Mouse (Mus musculus): ENCODE results near the gene Gm20422.
"Not testable (repeated sequence)": the region's sequence is repeated elsewhere in the genome, so short reads cannot be mapped to it uniquely, and the experiment has no call there.

The Gm20422 gene

GRCm38 (mm10) chr8:69715366-69715765 is 59.3 kb downstream of the Gm20422 start:
- in situ Hi-C loops (cut with MboI; ENCODE audit: low sequenced_read_pairs) = no loop called here

GRCm38 (mm10) chr8:69713516-69713915 is 61.2 kb downstream of the Gm20422 start:
- in situ Hi-C loops (cut with MboI; ENCODE audit: low sequenced_read_pairs) = no loop called here

GRCm38 (mm10) chr8:69710624-69711023 is 64.1 kb downstream of the Gm20422 start, which contains the start of gene Zfp869:
Gene Zfp869 (minus strand): TSS chr8:69710724.
- in situ Hi-C loops (cut with MboI; ENCODE audit: low sequenced_read_pairs) = not testable (repeated sequence)

GRCm38 (mm10) chr8:69701810-69702209 is 72.9 kb downstream of the Gm20422 start:
- in situ Hi-C loops (cut with MboI; ENCODE audit: low sequenced_read_pairs) = no loop called here

All from CH12F3 (cell line).